Mouse (Mus musculus) MEL-GATA-1-ER (cell line): ENCODE data around the gene Nbr1.
"Not testable (repeated sequence)": the region's sequence is repeated elsewhere in the genome, so short reads cannot be mapped to it uniquely, and the experiment has no call there.

ENCODE experiments used
- DNase-seq: peaks from one replicate; pipeline ENCODE4 v3.0.0-alpha.2; 2012; ENCODE audit warnings: low read depth; ENCODE audit errors: extremely low read depth

The Nbr1 gene

DNA sequence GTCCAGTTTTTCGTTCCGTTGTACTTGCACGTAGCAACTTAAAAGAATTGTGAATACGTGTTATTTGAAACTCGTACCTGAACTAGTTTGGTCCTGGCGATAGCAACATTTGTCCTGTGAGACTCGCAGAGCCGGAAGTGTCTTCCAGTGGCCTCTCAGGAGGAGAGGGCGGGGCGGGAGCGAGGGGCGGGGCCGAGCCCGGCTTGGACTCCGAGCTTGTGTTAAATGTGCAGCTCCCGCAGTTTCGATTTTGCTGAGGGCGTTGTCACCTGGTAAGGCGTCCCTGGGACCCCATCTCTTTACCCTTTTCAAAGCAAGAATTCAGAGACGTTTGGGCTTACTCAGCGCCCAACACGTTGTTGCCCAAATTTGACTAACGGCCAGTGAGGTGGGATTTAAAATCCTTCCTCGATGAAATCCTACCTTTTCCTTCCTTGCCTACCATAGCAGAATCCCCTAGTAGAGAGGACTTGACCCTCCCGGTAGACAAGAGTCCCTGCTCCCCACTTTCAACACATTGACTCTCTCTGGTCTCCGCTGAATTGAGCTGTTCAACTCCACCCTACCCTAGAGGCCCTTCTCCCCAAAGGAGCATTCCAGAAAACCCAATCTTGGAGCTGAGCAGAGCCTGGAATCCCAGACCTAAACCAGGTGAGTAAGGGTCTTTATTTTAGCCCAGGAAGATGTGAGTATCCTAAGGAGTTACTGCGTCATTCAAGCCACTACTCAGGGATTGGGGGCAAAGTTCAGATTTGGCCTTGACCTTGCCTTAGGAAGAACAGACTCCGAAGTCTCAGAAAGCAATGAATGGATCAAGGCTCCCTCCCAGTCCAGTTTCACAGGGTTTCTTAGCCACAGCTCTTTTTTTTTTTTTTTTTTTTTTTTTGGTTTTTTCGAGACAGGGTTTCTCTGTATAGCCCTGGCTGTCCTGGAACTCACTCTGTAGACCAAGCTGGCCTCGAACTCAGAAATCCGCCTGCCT lies 30.4 kb downstream of the Nbr1 start, which contains the start of gene Tmem106a:
Gene Tmem106a (plus strand): TSS at position 189 of the 982 bp plus-strand sequence.
- peak; percentile 56 for DNase-seq

DNA sequence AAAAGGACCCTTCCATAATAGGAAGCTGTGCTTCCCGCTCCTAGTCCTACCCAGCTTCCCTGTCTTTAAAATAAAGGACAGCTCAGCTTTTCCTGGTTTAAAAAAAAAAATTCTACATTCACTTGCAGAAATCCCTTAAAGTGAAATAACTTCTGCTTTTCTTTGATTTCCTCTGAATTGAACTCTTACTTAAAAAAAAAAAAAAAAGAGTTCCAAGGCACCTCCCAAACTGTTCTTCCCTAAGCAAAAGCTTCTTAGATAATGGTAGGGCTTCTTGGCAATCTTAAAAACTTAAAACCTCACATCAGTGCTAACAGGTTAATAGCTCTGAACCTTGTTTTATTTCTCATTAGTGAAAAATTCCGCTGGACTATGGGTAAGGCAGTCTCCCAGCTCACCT lies 31.3 kb downstream of the Nbr1 start:
- no peak for DNase-seq

DNA sequence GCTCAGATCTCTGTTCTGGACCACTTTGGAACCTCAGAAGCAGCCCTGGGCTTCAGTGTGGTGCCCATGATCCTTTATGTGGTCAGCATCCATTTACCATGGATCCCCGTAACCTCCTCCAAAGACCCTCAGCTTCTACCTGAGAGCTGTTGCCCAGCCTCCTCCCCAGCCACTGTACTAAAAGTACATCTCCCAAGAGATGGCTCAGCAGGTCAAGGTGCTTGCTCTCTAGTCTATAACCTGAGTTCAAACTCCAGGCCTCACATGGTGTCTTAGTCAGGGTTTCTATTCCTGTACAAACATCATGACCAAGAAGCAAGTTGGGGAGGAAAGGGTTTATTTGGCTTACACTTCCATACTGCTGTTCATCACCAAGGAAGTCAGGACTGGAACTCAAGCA lies 33.1 kb downstream of the Nbr1 start:
- DNase-seq, result not testable (repeated sequence)

DNA sequence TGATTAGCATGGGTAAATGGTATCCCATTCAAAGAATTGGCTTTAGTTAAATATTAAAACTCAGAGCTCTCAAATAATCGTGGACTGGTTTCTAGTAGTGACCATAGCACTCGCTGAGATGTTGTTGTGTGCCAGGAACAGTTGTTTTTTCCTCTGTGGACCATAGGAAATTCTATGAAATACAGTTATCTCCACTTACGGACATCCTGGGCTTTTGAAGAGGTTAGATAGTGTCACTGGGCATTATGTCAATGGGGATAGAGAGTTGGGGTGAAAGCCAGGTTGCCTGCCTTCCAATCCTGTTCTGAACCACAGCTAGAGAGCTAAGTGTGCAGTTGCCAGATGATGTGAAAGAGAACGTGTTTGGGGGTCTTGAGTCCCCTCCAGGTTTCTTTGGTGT lies 33.9 kb downstream of the Nbr1 start:
- no peak for DNase-seq

DNA sequence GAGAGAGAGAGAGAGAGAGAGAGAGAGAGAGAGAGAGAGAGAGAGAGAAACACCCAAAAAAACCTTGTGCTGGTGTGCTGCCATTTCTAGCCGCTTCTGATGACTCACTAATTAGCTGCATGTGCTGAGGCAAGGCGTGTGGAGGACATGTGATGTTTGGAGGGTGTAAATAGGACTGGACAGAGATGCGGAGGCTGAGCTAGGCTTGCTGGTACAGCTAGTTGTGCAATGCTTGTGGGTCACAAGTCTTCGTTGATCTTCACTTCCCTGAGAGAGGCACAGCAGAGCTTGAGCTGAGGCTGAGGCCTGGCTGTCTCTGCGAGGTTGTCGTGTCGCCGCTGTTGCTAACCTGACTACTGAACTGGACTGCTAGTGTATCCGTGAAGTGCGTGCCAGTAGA lies 35.7 kb downstream of the Nbr1 start:
- DNase-seq, result no peak

DNA sequence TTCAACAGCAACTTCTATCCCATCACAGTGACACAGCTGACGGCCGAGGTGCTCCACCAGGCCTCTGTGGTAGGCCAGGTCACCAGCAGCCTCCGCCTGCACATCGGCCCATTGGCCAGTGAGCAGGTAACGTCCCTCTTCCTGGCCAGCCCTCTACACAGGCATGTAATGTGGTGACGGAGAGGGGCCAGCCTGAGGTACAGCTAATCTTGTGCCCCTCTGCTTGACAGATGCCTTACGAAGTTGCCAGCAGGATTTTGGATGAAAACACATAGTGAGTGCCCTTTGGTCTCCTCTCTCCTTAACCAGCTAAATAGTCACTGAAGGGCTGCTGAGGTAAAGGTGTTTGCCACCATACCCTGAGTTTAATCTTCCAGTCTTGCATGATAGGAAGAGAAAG lies 36.9 kb downstream of the Nbr1 start:
- no peak for DNase-seq

DNA sequence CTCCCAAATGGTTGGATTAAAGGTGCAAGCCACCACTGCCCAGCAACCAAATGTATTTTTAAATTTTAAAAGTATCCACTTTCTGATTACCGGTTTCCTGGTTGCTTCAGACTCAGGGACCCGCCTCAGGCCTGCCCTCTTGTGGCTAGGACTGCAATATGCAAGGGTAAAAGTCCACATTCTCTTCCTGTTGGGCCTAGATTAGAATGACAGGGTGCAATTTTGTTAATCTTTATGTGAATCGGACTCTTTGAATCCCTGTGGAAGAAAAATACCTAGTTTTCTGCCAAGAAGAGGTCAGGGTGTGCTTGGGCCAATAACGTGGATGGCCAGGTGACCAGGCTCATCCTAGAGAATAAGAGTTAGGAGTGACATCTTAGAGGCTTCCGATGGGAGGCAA lies 37.5 kb downstream of the Nbr1 start:
- peak; percentile 49 for DNase-seq

DNA sequence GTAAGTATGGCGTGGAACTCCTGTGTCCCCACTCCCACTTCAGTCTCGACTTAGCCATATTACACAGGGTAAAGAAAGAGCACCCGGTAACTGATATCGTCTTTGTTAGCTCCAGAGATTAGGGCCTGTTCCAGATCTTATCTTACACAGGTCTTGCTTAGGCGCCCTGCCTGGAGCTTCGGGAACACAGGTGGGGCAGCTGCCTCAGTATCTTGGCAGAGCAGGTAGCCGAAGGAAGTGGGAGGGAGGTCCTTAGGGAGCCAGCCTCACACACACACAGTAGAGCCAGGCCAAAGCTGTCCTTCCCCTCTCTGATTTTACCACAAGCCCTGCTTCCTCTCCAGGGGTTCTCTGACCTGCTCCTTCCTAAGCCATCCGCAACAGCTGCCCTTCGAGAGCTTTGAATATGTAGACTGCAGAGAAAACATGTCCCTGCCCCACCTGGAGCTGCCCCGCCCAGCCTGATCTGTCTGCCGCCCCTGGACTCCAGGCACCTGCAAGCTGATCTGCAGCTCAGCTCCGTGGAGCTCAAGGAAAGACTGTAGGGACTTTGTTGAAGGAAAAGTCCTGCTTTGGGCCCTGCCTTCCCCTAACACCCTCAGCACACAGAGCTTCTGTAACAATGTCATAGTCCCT lies 38.2 kb downstream of the Nbr1 start:
- no peak for DNase-seq

DNA sequence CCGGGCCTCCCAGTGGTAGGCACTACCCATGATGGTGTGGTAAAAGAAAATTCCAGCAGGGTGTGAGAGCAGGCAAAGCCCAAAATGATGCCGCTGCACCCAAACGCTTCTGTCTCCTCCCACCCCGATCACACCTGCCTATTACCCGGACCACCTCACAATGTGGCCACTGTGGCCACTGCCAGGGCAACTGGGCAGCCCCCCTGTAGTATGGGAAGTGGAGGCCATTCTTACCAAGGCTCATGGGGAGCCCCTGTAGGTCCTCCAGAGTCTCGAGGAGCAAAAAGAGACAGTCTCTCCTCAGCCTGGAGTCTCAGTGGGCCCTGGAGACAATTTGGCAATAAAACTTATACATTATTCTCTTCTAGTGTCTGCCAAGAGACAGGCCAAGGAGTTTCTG lies 47.2 kb downstream of the Nbr1 start, which contains the start of gene Gm11634:
Gene Gm11634 (minus strand): TSS at position 101 of the 400 bp plus-strand sequence.
- DNase-seq, result no peak

DNA sequence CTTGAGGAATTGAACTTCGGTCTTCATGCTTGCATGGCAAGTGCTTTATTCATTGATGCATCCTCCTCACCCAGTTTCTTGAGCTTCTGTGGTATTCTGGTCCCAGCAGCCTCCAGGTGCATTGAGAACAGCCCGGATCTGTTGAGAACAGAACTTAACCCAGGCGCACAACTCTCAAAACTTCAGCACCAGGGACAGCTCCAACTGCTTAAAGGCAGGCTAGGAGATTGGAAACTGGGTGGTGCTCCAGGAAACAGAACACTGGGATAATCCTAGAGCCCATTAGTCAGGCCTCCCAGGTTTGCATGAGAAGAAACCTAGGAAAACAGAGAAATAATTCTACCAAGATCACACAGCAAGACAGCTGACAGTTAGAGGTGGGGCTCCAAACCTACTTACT lies 50.5 kb downstream of the Nbr1 start:
- peak; percentile 53 for DNase-seq

DNA sequence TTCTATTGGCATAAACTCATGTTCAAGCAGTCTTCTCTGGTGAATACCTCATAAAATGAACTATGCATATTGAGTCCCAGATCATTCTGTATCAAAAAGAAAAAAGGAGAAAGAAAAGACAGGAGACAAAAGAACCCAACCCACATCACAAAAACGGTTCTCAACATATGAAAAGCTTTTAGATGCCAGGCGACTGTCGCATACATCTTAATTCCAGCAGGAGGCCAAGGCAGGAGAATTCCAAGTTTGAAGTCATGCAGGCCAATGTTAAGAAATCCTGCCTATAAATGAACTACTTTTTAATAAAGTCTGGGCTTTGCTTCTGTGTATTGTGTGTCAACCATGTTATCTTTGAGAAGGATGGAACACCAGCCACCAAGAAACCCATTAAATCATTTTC lies 52.2 kb downstream of the Nbr1 start:
- DNase-seq, result no peak

DNA sequence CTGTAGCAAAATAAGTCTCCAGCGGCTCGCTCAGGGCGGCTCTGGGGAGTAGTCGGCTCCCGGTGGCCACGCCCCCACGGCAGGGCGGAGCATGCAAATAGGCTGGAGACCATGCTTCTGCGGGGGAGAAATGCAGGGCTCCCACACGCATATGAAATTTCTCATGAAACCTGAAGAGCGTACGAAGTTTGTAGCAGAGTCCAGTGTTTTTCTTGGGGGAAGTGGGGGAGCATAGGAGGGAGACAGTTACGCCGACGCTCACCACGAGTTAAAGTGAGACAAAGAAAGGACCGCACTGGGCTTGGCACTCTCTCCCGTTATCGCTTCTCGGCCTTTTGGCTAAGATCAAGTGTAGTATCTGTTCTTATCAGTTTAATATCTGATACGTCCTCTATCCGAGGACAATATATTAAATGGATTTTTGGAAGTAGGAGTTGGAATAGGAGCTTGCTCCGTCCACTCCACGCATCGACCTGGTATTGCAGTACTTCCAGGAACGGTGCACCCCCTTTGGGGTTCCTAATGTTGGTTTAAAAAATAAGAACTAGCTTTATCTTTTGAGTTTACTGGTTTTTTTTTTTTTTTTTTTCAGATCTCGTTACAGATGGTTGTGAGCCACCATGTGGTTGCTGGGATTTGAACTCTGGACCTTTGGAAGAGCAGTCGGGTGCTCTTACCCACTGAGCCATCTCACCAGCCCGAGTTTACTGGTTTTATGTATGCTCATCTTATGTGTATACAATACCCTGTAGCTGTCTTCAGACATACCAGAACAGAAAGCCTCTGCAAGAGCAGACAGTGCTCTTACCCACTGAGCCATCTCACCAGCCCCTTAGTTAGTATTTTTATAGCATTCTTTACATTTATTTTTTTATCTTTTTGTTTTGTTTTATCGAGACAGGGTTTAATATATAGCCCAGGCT lies 52.8 kb downstream of the Nbr1 start:
- DNase-seq, result peak; percentile 86

DNA sequence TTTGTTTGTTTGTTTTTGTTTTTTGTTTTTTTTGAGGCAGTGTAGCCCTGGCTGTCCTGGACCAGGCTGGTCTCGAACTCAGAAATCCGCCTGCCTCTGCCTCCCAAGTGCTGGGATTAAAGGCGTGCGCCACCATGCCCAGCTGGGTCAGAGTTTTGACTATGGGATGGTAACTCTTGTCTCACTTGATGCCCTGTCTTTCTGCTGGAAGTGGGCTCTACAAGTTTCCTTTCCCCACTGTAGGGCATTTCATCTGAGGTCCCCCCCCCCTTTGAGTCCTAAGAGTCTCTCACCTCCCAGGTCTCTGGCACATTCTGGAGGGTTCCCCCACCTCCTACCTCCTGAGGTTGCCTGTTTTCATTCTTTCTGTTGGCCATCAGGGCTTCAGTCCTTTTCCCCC lies 55.2 kb downstream of the Nbr1 start:
- not testable (repeated sequence) for DNase-seq

DNA sequence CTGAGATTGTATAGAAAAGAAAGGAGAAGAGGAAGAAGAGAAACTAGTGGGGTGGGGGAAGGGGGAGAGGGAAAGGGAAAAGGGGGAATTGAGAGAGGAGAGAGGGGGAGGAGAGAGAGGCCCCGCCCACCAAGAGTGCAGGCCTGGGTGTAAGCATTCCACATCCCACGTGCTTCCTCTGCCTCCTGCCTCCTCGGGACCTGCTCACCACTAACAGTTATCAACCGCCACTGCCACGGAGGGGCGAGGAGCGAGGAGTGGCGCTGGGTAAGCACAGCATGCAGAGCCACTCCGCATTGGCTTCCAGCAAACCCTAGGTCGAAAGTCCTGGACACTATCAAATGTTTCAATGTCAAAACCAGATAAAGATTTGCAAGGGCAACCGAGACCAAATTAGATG lies 58.5 kb downstream of the Nbr1 start:
- DNase-seq, result no peak

DNA sequence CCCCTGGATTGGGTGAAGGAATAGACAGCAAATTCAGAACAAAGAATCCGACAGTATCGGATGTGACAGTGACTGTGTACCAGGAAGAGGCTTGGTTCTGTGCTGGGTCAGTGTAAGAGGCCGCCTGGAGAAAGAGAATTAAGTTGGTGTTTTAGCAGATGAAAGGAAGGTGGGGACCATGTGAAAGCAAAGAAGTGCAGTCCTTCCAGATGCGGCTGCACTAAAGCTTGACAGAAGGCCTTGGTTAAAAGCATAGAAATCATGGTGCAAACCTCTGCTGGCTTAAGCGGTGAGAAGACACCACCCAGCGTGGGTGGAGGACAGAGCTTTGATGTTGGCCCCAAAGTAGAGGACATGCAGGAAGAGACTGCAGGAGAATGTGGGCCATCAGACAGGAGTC lies 61.6 kb downstream of the Nbr1 start:
- no peak for DNase-seq

DNA sequence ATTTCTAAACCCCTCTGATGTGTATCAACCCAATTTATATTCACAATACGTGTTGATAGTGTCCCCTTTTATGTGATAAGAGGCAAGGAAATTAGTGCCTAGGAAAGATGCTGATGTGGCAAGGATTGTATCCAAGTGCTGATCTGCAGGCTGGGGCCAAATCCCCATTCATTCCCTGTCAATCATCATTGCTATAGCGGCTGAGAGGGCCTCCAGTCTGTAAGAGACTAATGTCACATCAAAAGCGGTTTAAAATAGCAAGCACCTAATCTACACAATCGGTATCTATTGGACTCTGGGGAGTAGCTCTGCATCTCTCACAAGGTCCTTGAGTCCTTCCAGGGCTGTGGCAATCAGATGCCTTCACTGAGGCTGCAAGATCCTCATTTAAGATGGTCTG lies 62.2 kb downstream of the Nbr1 start:
- DNase-seq, result no peak

DNA sequence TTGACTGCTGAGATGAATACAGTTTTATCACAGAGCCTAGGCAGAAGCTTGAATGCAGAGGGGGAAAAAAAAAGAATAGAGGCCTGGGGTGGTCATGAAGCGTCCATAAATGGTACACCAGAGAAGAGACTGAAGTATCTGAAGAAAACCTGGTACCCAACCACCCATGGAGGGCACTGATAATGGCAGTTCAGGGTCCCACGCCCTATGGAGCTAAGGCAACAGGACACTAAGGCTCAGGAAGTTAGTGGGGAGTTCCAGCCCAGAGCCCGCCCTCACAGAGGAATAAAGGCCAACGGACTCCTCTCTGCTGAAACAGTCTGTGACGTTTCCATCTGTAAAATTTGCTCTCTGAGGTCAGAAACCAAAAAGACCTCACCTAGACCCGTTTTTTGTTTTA lies 63.4 kb downstream of the Nbr1 start:
- no peak for DNase-seq

DNA sequence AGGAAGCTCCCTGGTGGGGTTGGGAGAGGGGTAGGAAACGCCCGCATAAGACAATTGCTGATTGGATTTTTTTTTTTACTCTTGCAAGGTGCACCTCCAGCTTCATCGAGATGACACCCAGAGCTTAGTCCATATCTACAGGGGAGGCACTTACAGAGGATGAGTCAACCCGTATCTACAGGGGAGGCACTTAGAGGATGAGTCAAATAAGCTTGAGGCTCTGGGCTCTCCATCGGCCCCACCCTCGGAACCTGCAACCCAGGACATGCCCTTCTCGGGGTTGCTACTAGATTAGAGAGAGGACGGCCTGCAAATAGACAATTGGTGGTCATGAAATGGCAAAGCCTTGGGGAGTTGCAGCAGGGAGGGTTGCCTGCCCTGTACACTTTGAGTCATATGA lies 64.2 kb downstream of the Nbr1 start:
- DNase-seq, result no peak

DNA sequence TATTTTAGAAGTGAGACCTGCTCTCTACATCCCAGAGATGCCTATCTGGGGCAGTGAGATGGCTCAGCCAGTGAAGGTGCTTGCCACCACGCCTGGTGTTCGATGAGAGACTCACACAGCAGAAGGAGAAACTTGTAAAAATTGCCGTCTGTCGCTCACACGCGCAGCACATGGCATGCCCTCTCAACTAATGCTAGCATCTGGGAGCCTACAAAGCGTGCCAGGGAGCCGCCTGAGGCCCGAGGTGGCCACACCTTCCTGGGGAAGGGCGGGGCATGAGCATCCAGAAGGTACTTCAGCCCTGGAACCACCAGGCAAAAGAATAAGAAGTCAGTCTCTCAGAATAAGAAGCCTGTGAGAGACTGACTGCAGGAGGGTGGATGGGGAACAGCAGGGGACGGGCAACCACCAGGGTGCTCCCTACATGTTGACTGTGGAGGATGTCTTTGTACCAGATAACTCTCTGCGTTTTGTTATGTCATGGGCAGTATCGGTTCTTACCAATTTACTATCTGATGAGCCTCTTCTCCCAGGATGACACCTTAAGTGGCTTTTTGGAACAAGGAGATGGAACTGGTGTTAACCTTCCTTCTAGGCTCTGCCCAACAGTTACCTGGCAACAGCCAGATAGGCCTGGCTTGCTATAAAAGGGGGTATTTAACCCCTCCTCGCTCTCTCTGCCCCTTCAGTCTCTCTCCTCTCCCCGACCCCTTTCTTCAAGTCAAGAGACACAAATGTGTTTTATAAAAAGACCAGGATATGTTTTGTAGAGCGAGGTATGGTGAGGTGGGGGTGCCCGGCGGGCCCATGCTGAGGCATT lies 65.2 kb downstream of the Nbr1 start:
- no peak for DNase-seq

DNA sequence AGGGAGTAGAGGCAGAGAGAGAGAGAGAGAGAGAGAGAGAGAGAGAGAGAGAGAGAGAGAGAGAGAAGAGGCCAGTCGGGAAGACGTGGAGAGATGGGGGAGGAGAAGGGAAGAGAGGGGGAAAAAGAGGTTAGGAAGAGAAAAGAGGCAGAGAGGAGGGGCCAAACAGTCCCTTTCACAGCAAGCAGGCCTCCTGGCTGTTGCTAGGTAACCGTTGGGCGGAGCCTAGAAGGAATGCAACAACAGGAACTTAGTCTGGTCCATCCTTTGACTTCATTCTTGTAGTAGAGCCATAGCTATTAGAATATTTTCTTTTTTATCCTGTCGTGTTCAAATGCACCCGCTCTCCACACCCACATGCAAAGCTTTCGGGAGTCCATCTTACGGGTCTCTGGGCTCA lies 65.9 kb downstream of the Nbr1 start:
- peak; percentile 57 for DNase-seq

DNA sequence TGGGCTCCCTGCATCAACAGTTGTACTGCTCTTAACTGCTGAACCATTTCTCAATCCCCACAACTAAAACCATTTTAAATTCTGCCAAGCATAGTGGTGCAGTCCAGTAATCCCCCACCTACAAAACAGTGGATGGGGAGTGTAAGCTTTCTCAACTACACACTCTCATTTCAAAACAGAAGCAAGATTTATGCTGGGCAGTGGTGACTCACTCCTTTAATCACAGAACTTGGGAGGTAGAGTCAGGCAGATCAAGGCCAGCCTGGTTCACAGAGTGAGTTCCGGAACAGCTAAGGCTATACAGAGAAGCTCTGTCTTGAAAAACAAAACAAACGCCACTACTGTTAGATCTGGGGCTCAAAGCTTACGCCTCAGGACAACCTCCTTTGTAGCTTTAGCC lies 66.6 kb downstream of the Nbr1 start:
- no peak for DNase-seq
